Mouse (Mus musculus): ENCODE results near the gene Fam71e1. TPM values are rescaled to one million over a fixed set of nuclear protein-coding genes. Genes with fewer than 3 reads are reported as not detected.

Gene Fam71e1
- polyA plus RNA-seq, 1 experiment from 2014 or later, result 36.6 TPM

DNA sequence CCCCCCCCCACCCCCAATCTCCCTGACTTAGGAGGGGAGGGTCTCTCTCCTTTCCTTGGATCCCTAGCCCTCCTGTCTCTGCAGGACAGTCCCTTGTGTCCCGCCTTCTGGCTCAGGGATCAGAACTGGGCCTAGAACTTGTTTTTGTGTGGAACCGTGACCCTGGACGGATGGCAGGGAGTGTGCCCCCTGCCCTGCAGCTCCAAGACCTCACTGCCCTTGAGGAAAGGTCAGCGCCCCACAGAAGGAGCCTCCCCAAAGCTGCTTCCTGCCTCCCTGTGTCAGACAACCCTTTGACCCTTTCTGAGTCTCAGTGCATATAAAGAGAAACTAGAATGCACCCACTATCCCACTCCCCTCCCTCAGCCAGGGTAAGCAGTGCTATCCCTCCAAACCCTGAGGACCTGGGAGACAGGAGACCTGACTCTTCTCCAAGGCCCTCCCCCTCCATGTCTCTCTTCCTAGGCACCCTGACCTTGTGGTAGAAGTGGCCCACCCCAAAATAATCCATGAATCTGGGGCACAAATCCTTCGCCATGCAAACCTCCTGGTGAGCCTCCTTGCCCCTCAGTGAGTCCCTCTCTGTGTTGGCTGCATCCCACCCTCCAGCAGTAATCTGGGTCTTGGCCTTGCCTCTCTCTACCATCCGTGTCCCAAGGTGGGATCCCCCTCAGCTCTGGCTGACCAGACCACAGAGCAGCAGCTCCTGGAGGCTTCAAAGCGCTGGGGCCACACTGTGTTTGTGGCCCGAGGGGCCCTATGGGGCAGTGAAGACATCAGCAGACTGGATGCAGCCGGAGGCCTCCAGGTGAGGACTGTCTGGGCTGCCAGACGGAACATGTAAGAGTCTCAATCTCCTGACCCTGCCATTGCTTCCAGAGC lies 30.1 kb upstream of the Fam71e1 start:
- H3K9ac ChIP-seq, result no peak overlapping the region
- no peak for ATAC-seq (replicated peaks)
- H3K4me3 ChIP-seq, result no peak overlapping the region
- 76% methylated on average over 10 of the region's 10 CpGs for WGBS
- H3K27me3 ChIP-seq (replicated peaks), result no peaks in the 10 kb centered on the region
- peaks cover 67% of the 10 kb centered on the region for H3K4me1 ChIP-seq
- peaks cover 14% of the 10 kb centered on the region for H3K36me3 ChIP-seq (replicated peaks)
- peak overlapping the region; percentile 95 for H3K27ac ChIP-seq
- no peaks in the 10 kb centered on the region for H3K9me3 ChIP-seq
- H3K4me2 ChIP-seq, result no peak overlapping the region

DNA sequence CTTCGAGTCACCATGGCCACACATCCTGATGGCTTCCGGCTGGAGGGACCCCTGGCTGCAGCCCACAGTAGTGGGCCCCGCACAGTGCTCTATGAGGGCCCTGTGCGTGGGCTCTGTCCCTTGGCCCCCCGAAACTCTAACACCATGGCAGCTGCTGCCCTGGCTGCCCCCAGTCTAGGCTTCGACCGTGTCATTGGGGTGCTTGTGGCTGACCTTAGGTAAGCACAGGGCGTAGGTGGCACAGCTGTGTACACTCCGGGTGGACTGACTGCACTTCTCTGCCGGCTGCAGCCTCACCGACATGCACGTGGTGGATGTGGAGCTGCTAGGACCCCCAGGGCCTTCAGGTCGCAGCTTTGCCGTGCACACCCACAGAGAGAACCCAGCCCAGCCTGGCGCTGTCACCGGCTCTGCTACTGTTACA lies 29.5 kb upstream of the Fam71e1 start:
- H3K4me1 ChIP-seq, result peaks cover 67% of the 10 kb centered on the region
- H3K27me3 ChIP-seq (replicated peaks), result no peaks in the 10 kb centered on the region
- no peak overlapping the region for H3K4me3 ChIP-seq
- H3K27ac ChIP-seq, result peak overlapping the region; percentile 95
- peak overlapping the region; percentile 7; the same call in 1 of the 2 replicates for H3K4me2 ChIP-seq
- ATAC-seq (replicated peaks), result 0 out of 2 replicates have a peak, but pooled peaks have one; percentile 1
- H3K9me3 ChIP-seq, result no peaks in the 10 kb centered on the region
- WGBS, result 74% methylated on average over 16 of the region's 16 CpGs
- peaks cover 7% of the 10 kb centered on the region for H3K36me3 ChIP-seq (replicated peaks)
- no peak overlapping the region for H3K9ac ChIP-seq

- Histone ChIP-seq H3K4me2 (peak within 1 kb of the TSS; percentile 65), H3K9ac (peak within 1 kb of the TSS; percentile 55), H3K36me3 (replicated peaks) (no peaks in the 10 kb centered on the region; the same call in 1 of the 2 replicates), H3K4me1 (peaks cover 64% of the 10 kb centered on the region), H3K27ac (peak within 1 kb of the TSS; percentile 95), H3K4me3 (peak within 1 kb of the TSS; percentile 52), H3K27me3 (replicated peaks) (no peaks in the 10 kb centered on the region), H3K9me3 (no peaks in the 10 kb centered on the region)
- WGBS, result under 1% methylated on average over 42 of the region's 42 CpGs
- ATAC-seq (replicated peaks), result peak; percentile 91
Observed at GRCm38 (mm10) chr7:44467811-44468411, 28.5 kb upstream of the Fam71e1 start, which contains the start of gene Josd2. Josd2 (plus strand) TSS chr7:44467980.

- H3K27me3 ChIP-seq (replicated peaks), result no peaks in the 10 kb centered on the region
- H3K9ac ChIP-seq, result peak overlapping the region; percentile 55
- no peak for ATAC-seq (replicated peaks)
- peak overlapping the region; percentile 52 for H3K4me3 ChIP-seq
- no peaks in the 10 kb centered on the region for H3K36me3 ChIP-seq (replicated peaks)
- peaks cover 64% of the 10 kb centered on the region for H3K4me1 ChIP-seq
- H3K9me3 ChIP-seq, result no peaks in the 10 kb centered on the region
- WGBS, result 50% methylated on average over 15 of the region's 15 CpGs
- H3K4me2 ChIP-seq, result peak overlapping the region; percentile 65
- H3K27ac ChIP-seq, result peak overlapping the region; percentile 95
Observed at GRCm38 (mm10) chr7:44468644-44469285, 27.6 kb upstream of the Fam71e1 start.

DNA sequence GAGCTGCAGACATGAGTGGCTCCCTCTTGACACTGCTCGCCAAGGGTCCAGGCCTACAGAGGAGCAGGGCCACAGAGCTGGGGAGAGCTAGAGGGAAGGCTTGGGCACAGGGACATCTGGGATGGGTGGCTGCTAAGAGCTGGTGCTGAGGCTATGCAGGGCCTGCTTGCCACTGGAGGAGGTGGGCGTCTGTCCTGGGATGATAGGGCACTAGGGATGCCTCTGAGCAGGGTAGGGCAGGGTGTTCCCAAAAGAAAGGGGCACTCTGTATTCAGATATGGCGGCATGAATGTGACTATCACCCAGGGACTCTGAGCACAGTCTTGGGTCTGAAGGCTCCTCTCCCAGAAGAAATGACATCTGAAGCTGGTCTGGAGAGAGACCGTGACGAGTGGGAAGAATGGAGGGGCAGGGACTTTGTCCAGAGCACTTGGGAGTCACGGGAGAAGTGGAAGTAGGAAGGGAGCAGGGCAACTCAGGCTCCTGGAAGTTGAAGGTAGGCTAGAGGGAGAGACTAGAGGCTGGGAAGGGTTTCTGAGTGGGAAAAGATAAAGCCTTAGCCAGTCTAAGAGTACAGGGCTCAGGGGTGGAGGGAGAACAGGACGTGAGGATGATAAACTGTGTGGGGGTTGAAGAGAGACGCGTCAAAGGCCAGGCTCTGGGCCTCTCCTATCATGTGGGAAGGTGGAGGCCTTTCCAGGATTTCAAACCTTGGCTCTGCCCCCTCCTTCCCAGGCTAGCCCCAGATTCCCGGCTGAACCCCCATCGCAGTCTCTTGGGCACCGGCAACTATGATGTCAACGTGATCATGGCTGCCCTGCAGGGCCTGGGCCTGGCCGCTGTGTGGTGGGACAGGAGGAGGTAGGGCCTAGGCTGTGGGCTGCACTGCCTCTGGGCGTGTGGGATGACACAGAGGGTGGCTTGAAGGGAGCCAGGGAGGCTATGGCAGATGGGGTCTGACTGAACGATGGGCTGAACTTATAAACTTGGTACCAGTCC lies 26.4 kb upstream of the Fam71e1 start:
- H3K27me3 ChIP-seq (replicated peaks), result no peaks in the 10 kb centered on the region
- peak overlapping the region; percentile 95 for H3K27ac ChIP-seq
- ATAC-seq (replicated peaks), result no peak
- H3K9me3 ChIP-seq, result no peaks in the 10 kb centered on the region
- H3K4me3 ChIP-seq, result no peak overlapping the region
- no peak overlapping the region for H3K9ac ChIP-seq
- H3K36me3 ChIP-seq (replicated peaks), result no peaks in the 10 kb centered on the region
- H3K4me2 ChIP-seq, result no peak overlapping the region
- 91% methylated on average over 16 of the region's 16 CpGs for WGBS
- H3K4me1 ChIP-seq, result peaks cover 61% of the 10 kb centered on the region

DNA sequence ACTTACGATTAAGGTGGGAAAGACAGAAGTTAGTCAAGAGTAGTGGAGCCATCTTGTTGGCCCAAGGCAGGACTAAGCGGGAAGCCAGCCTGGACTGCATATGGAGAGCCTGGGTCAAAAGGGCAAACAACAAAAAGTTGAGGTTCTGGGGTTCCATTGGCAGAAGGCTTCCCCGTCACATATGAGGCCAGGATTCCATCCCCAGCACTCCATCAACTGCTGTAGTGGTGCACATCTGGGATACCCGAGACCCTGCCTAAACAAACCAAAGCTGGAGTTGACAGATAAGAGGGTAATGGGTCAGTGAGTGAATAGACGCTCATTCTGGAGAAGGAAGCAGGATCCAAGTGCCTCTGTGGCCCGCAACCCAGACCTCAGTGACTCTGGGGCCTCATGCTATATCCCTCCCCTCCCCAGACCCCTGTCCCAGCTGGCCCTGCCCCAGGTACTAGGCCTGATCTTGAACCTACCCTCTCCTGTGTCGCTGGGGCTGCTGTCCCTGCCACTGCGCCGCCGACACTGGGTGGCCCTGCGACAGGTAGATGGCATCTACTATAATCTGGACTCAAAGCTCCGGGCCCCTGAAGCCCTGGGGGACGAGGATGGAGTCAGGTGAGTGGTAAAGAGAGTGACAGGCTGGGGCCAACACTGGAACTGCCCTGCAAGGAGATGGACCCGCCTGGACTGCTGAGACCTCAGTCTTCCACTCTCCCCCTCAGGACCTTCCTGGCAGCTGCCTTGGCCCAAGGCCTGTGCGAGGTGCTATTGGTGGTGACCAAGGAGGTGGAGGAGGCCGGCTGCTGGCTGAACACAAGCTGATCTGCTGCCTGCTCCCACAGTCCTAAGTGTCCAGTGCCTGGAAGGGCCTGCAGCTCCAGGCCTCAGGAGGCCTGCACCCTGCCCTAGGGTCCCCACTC lies 25.4 kb upstream of the Fam71e1 start:
- H3K27ac ChIP-seq, result no peak overlapping the region
- WGBS, result 89% methylated on average over 16 of the region's 16 CpGs
- H3K4me2 ChIP-seq, result no peak overlapping the region
- H3K4me1 ChIP-seq, result peaks cover 57% of the 10 kb centered on the region
- H3K27me3 ChIP-seq (replicated peaks), result no peaks in the 10 kb centered on the region
- no peak for ATAC-seq (replicated peaks)
- no peaks in the 10 kb centered on the region for H3K36me3 ChIP-seq (replicated peaks)
- H3K4me3 ChIP-seq, result no peak overlapping the region
- H3K9me3 ChIP-seq, result no peaks in the 10 kb centered on the region
- H3K9ac ChIP-seq, result no peak overlapping the region

DNA sequence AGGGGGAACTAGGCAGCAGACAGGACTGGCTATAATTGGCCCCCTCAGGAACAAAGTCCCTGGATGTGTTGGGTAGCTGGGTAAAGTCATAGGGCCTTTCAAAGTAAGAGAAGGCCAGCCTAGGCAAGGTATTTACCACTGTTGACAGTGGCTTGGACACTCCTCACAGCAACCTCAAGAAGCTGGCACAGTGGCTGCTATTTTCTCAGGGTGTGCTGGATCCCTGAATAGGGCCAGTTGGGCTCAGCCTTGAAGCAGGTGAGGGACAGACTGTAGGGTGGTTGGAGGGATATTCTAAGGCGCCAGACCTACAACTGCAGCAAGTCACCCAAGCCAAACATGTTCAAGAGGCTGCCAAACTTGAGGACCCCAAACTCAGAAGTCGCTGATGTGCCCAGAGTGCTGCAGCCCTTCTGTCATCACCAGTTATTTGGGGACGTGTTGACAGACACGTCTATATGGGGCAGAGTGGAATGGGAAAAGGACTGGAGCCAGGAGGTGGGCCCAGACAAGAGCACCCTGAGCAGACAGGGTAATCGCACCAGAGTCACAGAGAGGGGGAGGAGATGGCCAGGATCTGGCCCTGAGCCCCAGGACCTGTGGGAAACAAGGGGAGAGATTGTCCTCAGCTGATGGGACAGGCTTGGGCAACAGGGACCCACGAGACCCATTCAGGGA lies 24.4 kb upstream of the Fam71e1 start:
- H3K4me3 ChIP-seq, result no peak overlapping the region
- H3K9ac ChIP-seq, result no peak overlapping the region
- H3K9me3 ChIP-seq, result no peaks in the 10 kb centered on the region
- ATAC-seq (replicated peaks), result no peak
- H3K36me3 ChIP-seq (replicated peaks), result no peaks in the 10 kb centered on the region
- H3K4me2 ChIP-seq, result no peak overlapping the region
- WGBS, result 47% methylated on average over 6 of the region's 6 CpGs
- no peak overlapping the region for H3K27ac ChIP-seq
- H3K4me1 ChIP-seq, result peaks cover 48% of the 10 kb centered on the region
- no peaks in the 10 kb centered on the region for H3K27me3 ChIP-seq (replicated peaks)

DNA sequence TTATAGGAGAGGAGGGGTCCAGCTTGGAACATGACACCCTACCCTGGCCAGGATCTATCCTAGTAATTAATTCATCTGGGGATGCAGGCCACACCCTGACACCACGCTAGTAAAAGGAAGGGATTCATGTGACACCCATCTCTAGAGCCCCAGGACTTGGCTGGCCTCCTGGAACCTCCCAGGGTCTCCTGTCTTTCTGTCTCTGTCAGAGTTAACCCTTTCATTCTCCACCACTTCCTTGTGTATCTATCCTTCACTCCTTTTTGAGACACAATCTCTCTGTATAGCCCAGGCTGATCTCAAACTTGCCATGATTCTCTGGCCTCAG lies 23.9 kb upstream of the Fam71e1 start:
- Histone ChIP-seq H3K27me3 (replicated peaks) (no peaks in the 10 kb centered on the region), H3K9me3 (no peaks in the 10 kb centered on the region), H3K36me3 (replicated peaks) (no peaks in the 10 kb centered on the region), H3K4me1 (peaks cover 43% of the 10 kb centered on the region), H3K9ac (peak overlapping the region; percentile 8; the same call in 1 of the 2 replicates), H3K4me3 (no peak overlapping the region), H3K4me2 (no peak overlapping the region), H3K27ac (no peak overlapping the region)
- WGBS, result 25% methylated on average over 1 of the region's 1 CpGs
- no peak for ATAC-seq (replicated peaks)

- H3K27me3 ChIP-seq (replicated peaks), result 0 out of 2 replicates have a peak, but pooled peaks cover under 1% of the 10 kb centered on the region
- H3K36me3 ChIP-seq (replicated peaks), result no peaks in the 10 kb centered on the region
- peaks cover 42% of the 10 kb centered on the region for H3K4me1 ChIP-seq
- 55% methylated on average over 9 of the region's 9 CpGs for WGBS
- no peak overlapping the region for H3K4me2 ChIP-seq
- no peak overlapping the region for H3K27ac ChIP-seq
- peak overlapping the region; percentile 8 for H3K9ac ChIP-seq
- no peak overlapping the region for H3K4me3 ChIP-seq
- no peaks in the 10 kb centered on the region for H3K9me3 ChIP-seq
- no peak for ATAC-seq (replicated peaks)
Observed at GRCm38 (mm10) chr7:44472961-44473646, 23.3 kb upstream of the Fam71e1 start.

GRCm38 (mm10) chr7:44474419-44474818 lies 22.0 kb upstream of the Fam71e1 start:
- Histone ChIP-seq H3K36me3 (replicated peaks) (no peaks in the 10 kb centered on the region), H3K4me1 (peaks cover 30% of the 10 kb centered on the region), H3K27me3 (replicated peaks) (peaks cover 5% of the 10 kb centered on the region; the same call in 1 of the 2 replicates), H3K9me3 (no peaks in the 10 kb centered on the region), H3K27ac (peak overlapping the region; percentile 58), H3K9ac (no peak overlapping the region), H3K4me2 (no peak overlapping the region), H3K4me3 (no peak overlapping the region)
- peak; percentile 67 for ATAC-seq (replicated peaks)
- 10% methylated on average over 4 of the region's 4 CpGs for WGBS
